Mouse (Mus musculus) MEL (cell line): ENCODE data around the gene Ppp4c. TPM values are rescaled to one million over a fixed set of nuclear protein-coding genes. Genes with fewer than 3 reads are reported as not detected.
A peak's percentile ranks its signal among the peaks of the same experiment; 100 is the strongest.

Source experiments
- DNase-seq: peaks from one replicate; pipeline ENCODE4 v3.0.0; 2011; ENCODE audit warnings: low read depth, low spot score
- H3K27ac ChIP-seq: 2 replicates; pipeline ENCODE4 v1.5.1; 2012; ENCODE audit warnings: low read depth, mild to moderate bottlenecking, control low read depth, low read length, moderate library complexity; ENCODE audit not compliant: control insufficient read depth
- H3K27me3 ChIP-seq, 2 experiments: fragments of 150-350 bp in 1 of 2; sonication (generic) in 1 of 2; 2 replicates each; pipeline ENCODE4 v1.6.1; 2012; ENCODE audit warnings: low read length in 2 of 2, mild to moderate bottlenecking in 2 of 2, improper control_type of control experiment in 1 of 2, moderate library complexity in 1 of 2; ENCODE audit not compliant: insufficient read depth in 2 of 2, control insufficient read depth in 1 of 2
- H3K36me3 ChIP-seq, 2 experiments: 2 replicates each; pipeline ENCODE4 v1.6.1; 2012 to 2014; ENCODE audit warnings: low read length in 2 of 2, improper control_type of control experiment in 1 of 2, inconsistent platforms in 1 of 2, mild to moderate bottlenecking in 1 of 2; ENCODE audit not compliant: insufficient read depth in 2 of 2, control insufficient read depth in 1 of 2
- H3K4me1 ChIP-seq, 2 experiments: fragments of 150-350 bp in 1 of 2; sonication (generic) in 1 of 2; 2 replicates each; pipeline ENCODE4 v1.6.1; 2012; ENCODE audit warnings: low read length in 2 of 2, improper control_type of control experiment in 1 of 2, mild to moderate bottlenecking in 1 of 2; ENCODE audit not compliant: insufficient read depth in 2 of 2, control insufficient read depth in 1 of 2
- H3K4me3 ChIP-seq, 2 experiments: fragments of 150-350 bp in 1 of 2; sonication (generic) in 1 of 2; 2 replicates each; pipeline ENCODE4 v1.5.1; 2012; ENCODE audit warnings: low read depth in 2 of 2, low read length in 2 of 2, mild to moderate bottlenecking in 2 of 2, moderate library complexity in 2 of 2, control low read depth in 1 of 2, improper control_type of control experiment in 1 of 2; ENCODE audit not compliant: control insufficient read depth in 1 of 2, insufficient read depth in 1 of 2
- H3K79me2 ChIP-seq: 2 replicates; pipeline ENCODE4 v1.6.1; 2012; ENCODE audit warnings: mild to moderate bottlenecking, low read length, moderate library complexity; ENCODE audit not compliant: control insufficient read depth, poor library complexity, insufficient read depth
- H3K9ac ChIP-seq: 2 replicates; pipeline ENCODE4 v1.6.1; 2012; ENCODE audit warnings: low read depth, mild to moderate bottlenecking, control low read depth, low read length, moderate library complexity; ENCODE audit not compliant: control insufficient read depth, poor library complexity, severe bottlenecking
- H3K9me3 ChIP-seq: fragments of 150-350 bp; sonication (generic); replicated peaks from 2 replicates; pipeline ENCODE4 v1.6.1; 2012; ENCODE audit warnings: mild to moderate bottlenecking, low read length, improper control_type of control experiment, moderate library complexity; ENCODE audit not compliant: insufficient read depth
- CTCF ChIP-seq, 3 experiments: IDR thresholded peaks in 2 of 3; conservative IDR thresholded peaks in 1 of 3; 2 replicates each; pipeline ENCODE4 v1.5.1; 2011 to 2012; ENCODE audit warnings: low read length in 3 of 3, low read depth in 2 of 3, mild to moderate bottlenecking in 2 of 3, improper control_type of control experiment in 1 of 3, inconsistent platforms in 1 of 3, mixed read lengths in 1 of 3, moderate library complexity in 1 of 3; ENCODE audit not compliant: control insufficient read depth in 1 of 3, insufficient read depth in 1 of 3, poor library complexity in 1 of 3, severe bottlenecking in 1 of 3
- E2F4 ChIP-seq: IDR thresholded peaks from 2 replicates; pipeline ENCODE4 v1.6.1; 2011; ENCODE audit warnings: low read depth, low read length, improper control_type of control experiment, borderline replicate concordance
- ELF1 ChIP-seq: IDR thresholded peaks from 2 replicates; pipeline ENCODE4 v1.6.1; 2014; ENCODE audit warnings: low read depth, mild to moderate bottlenecking, inconsistent platforms, low read length, improper control_type of control experiment, moderate library complexity
- GABPA ChIP-seq: IDR thresholded peaks from 2 replicates; pipeline ENCODE4 v1.6.1; 2012; ENCODE audit warnings: low read depth, mild to moderate bottlenecking, inconsistent platforms, low read length, improper control_type of control experiment, moderate library complexity
- KAT2A ChIP-seq: conservative IDR thresholded peaks from 2 replicates; pipeline ENCODE4 v1.6.1; 2012; ENCODE audit warnings: low read depth, low read length, improper control_type of control experiment, inconsistent platforms
- MAFK ChIP-seq: IDR thresholded peaks from 2 replicates; pipeline ENCODE4 v1.6.1; 2011; ENCODE audit warnings: low read depth, mild to moderate bottlenecking, low read length, improper control_type of control experiment, borderline replicate concordance
- MAX ChIP-seq: IDR thresholded peaks from 2 replicates; pipeline ENCODE4 v1.6.1; 2011; ENCODE audit warnings: low read length, improper control_type of control experiment
- NELFE ChIP-seq: IDR thresholded peaks from 2 replicates; pipeline ENCODE4 v1.6.1; 2011; ENCODE audit warnings: low read depth, low read length, improper control_type of control experiment
- POLR2AphosphoS5 ChIP-seq: IDR thresholded peaks from 2 replicates; pipeline ENCODE4 v1.6.1; 2012; ENCODE audit warnings: low read depth, borderline replicate concordance, mild to moderate bottlenecking, inconsistent platforms, low read length, moderate library complexity, mixed read lengths
- RAD21 ChIP-seq: IDR thresholded peaks from 2 replicates; pipeline ENCODE4 v1.6.1; 2011; ENCODE audit warnings: mild to moderate bottlenecking, low read depth, low read length, improper control_type of control experiment
- SIN3A ChIP-seq: IDR thresholded peaks from 2 replicates; pipeline ENCODE4 v1.6.1; 2012; ENCODE audit warnings: low read length, improper control_type of control experiment, inconsistent platforms
- SMC3 ChIP-seq: IDR thresholded peaks from 2 replicates; pipeline ENCODE4 v1.6.1; 2011; ENCODE audit warnings: low read depth, low read length, improper control_type of control experiment
- UBTF ChIP-seq: IDR thresholded peaks from 2 replicates; pipeline ENCODE4 v1.6.1; 2012; ENCODE audit warnings: low read depth, mild to moderate bottlenecking, inconsistent platforms, low read length, improper control_type of control experiment, moderate library complexity, borderline replicate concordance; ENCODE audit not compliant: insufficient read depth
- polyA plus RNA-seq, 2 experiments: library from polyadenylated mRNA; stranded (reverse) in 1 of 2; unstranded in 1 of 2; fragments of >175 nt in 1 of 2; fragments of >200 nt in 1 of 2; gene quantifications; 2 replicates each; pipeline versions ENCODE4 v1.2.1 to v1.2.4; 2012; ENCODE audit warnings: low replicate concordance in 2 of 2, low read depth in 1 of 2; ENCODE audit not compliant: insufficient read length in 2 of 2, insufficient read depth in 1 of 2, missing spikeins in 1 of 2
- total RNA-seq: library from RNA; depleted of rRNA; stranded (reverse); fragments of 300-350 nt; gene quantifications from 2 replicates; pipeline ENCODE4 v1.2.3, GENCODE M21; 2012

Ppp4c gene
- total and polyA plus RNA-seq, 3 experiments = 257 to 540 (median 265) TPM

DNA sequence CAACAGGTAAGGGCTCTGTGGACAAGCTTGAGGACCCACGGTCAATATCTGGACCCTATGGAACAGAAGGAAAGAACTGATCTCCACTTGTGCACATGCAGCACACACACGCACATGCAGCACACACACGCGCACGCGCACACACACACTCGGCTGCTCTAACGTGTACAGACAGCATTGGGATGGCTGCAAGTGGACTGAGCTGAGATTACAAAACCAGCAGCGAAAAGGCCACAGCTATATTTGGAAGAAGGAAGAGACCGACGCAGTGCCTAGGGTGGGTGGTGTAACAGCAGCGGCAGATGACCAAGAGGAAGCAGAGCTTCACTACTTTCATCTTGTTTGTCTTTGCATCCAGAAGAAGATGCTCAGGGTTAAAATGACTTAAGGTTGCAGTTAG, 46.2 kb downstream of the Ppp4c start:
- Histone ChIP-seq H3K4me3 (no peak overlapping the region), H3K27ac (no peak overlapping the region), H3K36me3 (no peaks in the 10 kb centered on the region), H3K79me2 (no peaks in the 10 kb centered on the region), H3K9me3 (no peaks in the 10 kb centered on the region), H3K27me3 (peaks cover 0 to 2% of the 10 kb centered on the region in 2 experiments; a peak in 1 of 4 replicates), H3K9ac (no peak overlapping the region), H3K4me1 (no peaks in the 10 kb centered on the region)
- DNase-seq = no peak
- TF ChIP-seq RAD21 = no peak

DNA sequence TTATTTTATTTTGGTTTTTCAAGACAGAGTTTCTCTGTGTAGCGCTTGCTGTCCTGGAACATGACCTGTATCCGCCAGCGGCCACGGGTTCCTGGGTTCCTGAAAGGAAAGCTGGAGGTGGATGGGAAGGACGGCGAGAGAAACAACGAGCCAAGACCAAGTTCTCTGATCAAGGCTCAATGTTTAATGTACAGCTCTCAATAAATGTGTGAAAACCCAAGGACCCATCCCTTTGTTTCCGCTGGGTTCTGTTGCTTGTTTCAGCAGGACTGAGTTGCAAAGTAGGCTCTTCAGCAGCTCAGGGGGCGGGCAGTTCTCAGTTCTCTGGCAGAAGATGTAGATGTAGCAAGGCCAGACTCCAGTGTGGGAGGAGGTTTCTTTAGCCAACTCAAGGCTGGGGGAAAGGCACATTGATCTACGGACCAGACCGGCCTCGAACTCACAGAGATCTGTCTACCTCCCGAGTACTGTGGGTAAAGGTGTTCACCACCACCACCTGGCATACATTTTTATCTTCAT, 50.3 kb downstream of the Ppp4c start:
- no peak for TF ChIP-seq NELFE
- no peak for TF ChIP-seq SMC3
- no peak for TF ChIP-seq UBTF
- no peak for TF ChIP-seq GABPA
- no peak for TF ChIP-seq SIN3A
- TF ChIP-seq, all 39 proteins: peak for 0
- Histone ChIP-seq H3K27me3 (no peaks in the 10 kb centered on the region; a peak in 1 of 4 replicates), H3K9me3 (no peaks in the 10 kb centered on the region), H3K79me2 (no peaks in the 10 kb centered on the region), H3K36me3 (no peaks in the 10 kb centered on the region), H3K27ac (no peak overlapping the region), H3K9ac (no peak overlapping the region), H3K4me1 (no peaks in the 10 kb centered on the region), H3K4me3 (no peak overlapping the region)
- DNase-seq = no peak

DNA sequence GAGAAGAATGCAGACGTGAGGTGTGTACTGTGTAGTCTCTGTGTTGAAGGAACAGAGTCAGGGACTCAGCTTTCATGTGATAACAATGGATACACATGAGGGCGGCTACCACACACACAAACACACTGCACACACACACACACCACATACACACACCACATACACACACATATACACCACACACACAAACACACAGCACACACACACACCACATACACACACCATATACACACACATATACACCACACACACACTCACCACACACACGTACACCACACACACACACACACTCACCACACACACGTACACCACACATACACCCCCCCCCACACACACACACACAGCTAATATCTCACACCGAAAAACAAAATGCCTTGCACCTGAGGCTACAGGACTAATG, 50.8 kb downstream of the Ppp4c start:
- TF ChIP-seq MAFK = no peak
- TF ChIP-seq ELF1 = no peak
- peak; percentile 30; the same call in 1 of the 2 replicates for TF ChIP-seq POLR2AphosphoS5
- TF ChIP-seq KAT2A = no peak
- no peak for TF ChIP-seq CTCF (IDR thresholded peaks at IDR 0.05 in 2 of 3, conservative IDR thresholded peaks at IDR 0.05 in 1 of 3; ENCODE audit: control insufficient read depth in 1 of 3, insufficient read depth in 1 of 3, low read depth in 2 of 3, low read length in 3 of 3, poor library complexity in 1 of 3, severe bottlenecking in 1 of 3)
- no peak for TF ChIP-seq MAX
- no peak for TF ChIP-seq E2F4
- Histone ChIP-seq H3K4me3 (no peak overlapping the region), H3K36me3 (no peaks in the 10 kb centered on the region), H3K4me1 (no peaks in the 10 kb centered on the region), H3K9me3 (no peaks in the 10 kb centered on the region), H3K9ac (no peak overlapping the region), H3K79me2 (no peaks in the 10 kb centered on the region), H3K27me3 (no peaks in the 10 kb centered on the region; a peak in 1 of 4 replicates), H3K27ac (no peak overlapping the region)
- DNase-seq = no peak
